Mouse (Mus musculus): ENCODE results near the gene Rexo2.

DNA sequence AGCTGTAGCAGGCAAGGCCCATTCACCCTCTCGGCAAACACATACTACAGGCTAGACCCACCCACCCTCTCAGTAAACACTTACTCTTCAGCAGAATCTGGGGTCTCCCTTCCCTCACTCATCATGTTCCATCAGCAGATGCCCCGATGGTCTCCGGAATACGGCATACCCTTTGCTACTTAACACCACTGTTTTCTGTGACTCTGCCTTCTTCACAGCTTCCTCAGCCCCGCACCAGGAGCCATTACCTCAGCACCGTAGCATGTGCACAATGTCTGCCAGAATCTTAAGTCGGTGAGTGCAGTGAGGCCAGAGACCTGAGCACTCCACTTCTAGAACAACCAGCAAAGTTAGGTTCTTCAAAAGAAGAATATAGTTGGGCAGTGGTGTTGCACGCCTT, 19.7 kb downstream of the Rexo2 start:
- TF ChIP-seq CTCF (IDR thresholded peaks at IDR 0.05) (no peak), POLR2A (IDR thresholded peaks at IDR 0.05; ENCODE audit: insufficient read depth, low read depth, low read length) (no peak), EP300 (IDR thresholded peaks at IDR 0.05; ENCODE audit: insufficient read depth, low read depth, low read length) (no peak)

Data from heart, adult 2 months (tissue).